Mouse (Mus musculus) spleen, adult 2 months (tissue): Measurements from ENCODE around the gene Rnf5. TPM values are rescaled to one million over a fixed set of nuclear protein-coding genes. Genes with fewer than 3 reads are reported as not detected.

Experiments used
- DNase-seq, 2 experiments: peaks; one replicate each; pipeline versions ENCODE4 v3.0.0 to v3.0.0-alpha.2; 2012 to 2021; ENCODE audit warnings: low spot score in 2 of 2, low read depth in 1 of 2
- H3K27ac ChIP-seq: fragments of 200-500 bp; 2 replicates; pipeline ENCODE4 v1.5.1; 2012; ENCODE audit warnings: low read length, inconsistent platforms; ENCODE audit not compliant: insufficient read depth
- H3K27me3 ChIP-seq: fragments of 200-500 bp; 2 replicates; pipeline ENCODE4 v1.6.1; 2012; ENCODE audit warnings: mild to moderate bottlenecking, moderate library complexity, low read length, inconsistent platforms; ENCODE audit not compliant: control insufficient read depth, insufficient read depth
- H3K36me3 ChIP-seq: fragments of 200-500 bp; 2 replicates; pipeline ENCODE4 v1.6.1; 2012; ENCODE audit warnings: mild to moderate bottlenecking, low read length, inconsistent platforms; ENCODE audit not compliant: control insufficient read depth, insufficient read depth
- H3K4me1 ChIP-seq: fragments of 200-500 bp; 2 replicates; pipeline ENCODE4 v1.6.1; 2011; ENCODE audit warnings: inconsistent platforms; ENCODE audit not compliant: control insufficient read depth, insufficient read depth, insufficient read length
- H3K4me3 ChIP-seq: fragments of 200-500 bp; 2 replicates; pipeline ENCODE4 v1.5.1; 2011; ENCODE audit warnings: mild to moderate bottlenecking, inconsistent platforms; ENCODE audit not compliant: insufficient read depth, insufficient read length; ENCODE audit errors: extremely low read depth
- CTCF ChIP-seq: fragments of 200-500 bp; IDR thresholded peaks from 2 replicates; pipeline ENCODE4 v1.5.1; 2011; ENCODE audit warnings: mild to moderate bottlenecking, inconsistent platforms; ENCODE audit not compliant: insufficient read depth, insufficient read length, insufficient replicate concordance; ENCODE audit errors: extremely low read depth
- POLR2A ChIP-seq: fragments of 200-500 bp; IDR thresholded peaks from 2 replicates; pipeline ENCODE4 v1.6.1; 2011; ENCODE audit warnings: low read depth, low read length, inconsistent platforms
- WGBS: fragments of 180-500 bp; shearing (Covaris S2); methylation state at CpG from one replicate; pipeline ENCODE4 v1.1.7; 2018; 5-methylcytosine and 5-hydroxymethylcytosine counted together
- polyA plus RNA-seq: library from polyadenylated mRNA; depleted of rRNA; stranded (reverse); fragments of >200 nt; gene quantifications from 2 replicates; pipeline ENCODE4 v1.2.3, GENCODE M21; 2012

Rnf5 gene
- polyA plus RNA-seq, 1 experiment, result 54.1 TPM

GRCm38 (mm10) chr17:34648141-34648890, 44.8 kb upstream of the Rnf5 start:
- TF ChIP-seq POLR2A, result no peak
- TF ChIP-seq CTCF, result no peak
- no peak overlapping the region; the same call in 1 of the 2 replicates for H3K27ac ChIP-seq
- DNase-seq, result no peak
- H3K27me3 ChIP-seq, result no peaks in the 10 kb centered on the region
- peaks cover 15% of the 10 kb centered on the region; the same call in 1 of the 2 replicates for H3K4me1 ChIP-seq
- H3K4me3 ChIP-seq, result no peak overlapping the region
- H3K36me3 ChIP-seq, result peaks cover 32% of the 10 kb centered on the region
- 88% methylated on average over 16 of the region's 16 CpGs for WGBS

- peak within 1 kb of the TSS; percentile 92 for H3K4me3 ChIP-seq
- H3K36me3 ChIP-seq, result peaks cover 20% of the 10 kb centered on the region
- H3K27me3 ChIP-seq, result no peaks in the 10 kb centered on the region
- DNase-seq, result peak; percentile 93 to 96
- TF ChIP-seq CTCF (no peak), POLR2A (peak; percentile 53)
- WGBS, result 1% methylated on average over 66 of the region's 66 CpGs
- H3K27ac ChIP-seq, result peak within 1 kb of the TSS; percentile 69
- peaks cover 15% of the 10 kb centered on the region; the same call in 1 of the 2 replicates for H3K4me1 ChIP-seq
These were observed 43.7 kb upstream of the Rnf5 start, which contains the start of gene Atf6b for GRCm38 (mm10) chr17:34646906-34647787. Gene Atf6b, plus strand, starts transcription at chr17:34647146.

GRCm38 (mm10) chr17:34645831-34646511, 42.5 kb upstream of the Rnf5 start:
- no peaks in the 10 kb centered on the region for H3K27me3 ChIP-seq
- no peak overlapping the region for H3K4me3 ChIP-seq
- H3K36me3 ChIP-seq, result peaks cover 10% of the 10 kb centered on the region
- DNase-seq, result no peak
- H3K27ac ChIP-seq, result no peak overlapping the region
- WGBS, result 72% methylated on average over 30 of the region's 30 CpGs
- H3K4me1 ChIP-seq, result peaks cover 15% of the 10 kb centered on the region; the same call in 1 of the 2 replicates
- no peak for TF ChIP-seq POLR2A
- no peak for TF ChIP-seq CTCF

- DNase-seq, result no peak
- Histone ChIP-seq H3K4me1 (peaks cover 15% of the 10 kb centered on the region; the same call in 1 of the 2 replicates), H3K4me3 (no peak overlapping the region), H3K27ac (no peak overlapping the region), H3K36me3 (peaks cover 4% of the 10 kb centered on the region), H3K27me3 (no peaks in the 10 kb centered on the region)
- 72% methylated on average over 10 of the region's 10 CpGs for WGBS
- TF ChIP-seq CTCF (no peak), POLR2A (no peak)
These were observed 41.9 kb upstream of the Rnf5 start for GRCm38 (mm10) chr17:34645256-34645829.

- H3K4me1 ChIP-seq, result peaks cover 14% of the 10 kb centered on the region; the same call in 1 of the 2 replicates
- peak within 1 kb of the TSS; percentile 60 for H3K4me3 ChIP-seq
- no peak for TF ChIP-seq CTCF
- no peak; the same call in 1 of the 2 replicates for TF ChIP-seq POLR2A
- peak within 1 kb of the TSS; percentile 51; the same call in 1 of the 2 replicates for H3K27ac ChIP-seq
- WGBS, result 2% methylated on average over 16 of the region's 16 CpGs
- no peaks in the 10 kb centered on the region for H3K27me3 ChIP-seq
- H3K36me3 ChIP-seq, result no peaks in the 10 kb centered on the region
- peak; percentile 90 to 97 for DNase-seq
These were observed 41.1 kb upstream of the Rnf5 start, which contains the start of gene Fkbpl for GRCm38 (mm10) chr17:34644608-34645007. Gene Fkbpl, plus strand, starts transcription at chr17:34644764.

- Histone ChIP-seq H3K27me3 (no peaks in the 10 kb centered on the region), H3K27ac (no peak overlapping the region), H3K4me3 (no peak overlapping the region), H3K4me1 (peaks cover 10% of the 10 kb centered on the region; the same call in 1 of the 2 replicates), H3K36me3 (no peaks in the 10 kb centered on the region)
- DNase-seq, result no peak
- 85% methylated on average over 10 of the region's 10 CpGs for WGBS
- TF ChIP-seq POLR2A (no peak), CTCF (no peak)
These were observed 40.5 kb upstream of the Rnf5 start for GRCm38 (mm10) chr17:34643944-34644343.
